Mouse (Mus musculus) embryonic fibroblast, embryonic 13.5 days (primary cell): ENCODE data around the gene Pde4c.

Experiments used
- CTCF ChIP-seq: IDR thresholded peaks from 2 replicates; pipeline ENCODE4 v1.5.1; 2011; ENCODE audit warnings: mild to moderate bottlenecking, control low read depth, low read length, moderate library complexity, borderline replicate concordance; ENCODE audit not compliant: insufficient read depth
- POLR2A ChIP-seq: IDR thresholded peaks from 2 replicates; pipeline ENCODE4 v1.6.1; 2011; ENCODE audit warnings: low read depth, mild to moderate bottlenecking, control low read depth, low read length, moderate library complexity

DNA sequence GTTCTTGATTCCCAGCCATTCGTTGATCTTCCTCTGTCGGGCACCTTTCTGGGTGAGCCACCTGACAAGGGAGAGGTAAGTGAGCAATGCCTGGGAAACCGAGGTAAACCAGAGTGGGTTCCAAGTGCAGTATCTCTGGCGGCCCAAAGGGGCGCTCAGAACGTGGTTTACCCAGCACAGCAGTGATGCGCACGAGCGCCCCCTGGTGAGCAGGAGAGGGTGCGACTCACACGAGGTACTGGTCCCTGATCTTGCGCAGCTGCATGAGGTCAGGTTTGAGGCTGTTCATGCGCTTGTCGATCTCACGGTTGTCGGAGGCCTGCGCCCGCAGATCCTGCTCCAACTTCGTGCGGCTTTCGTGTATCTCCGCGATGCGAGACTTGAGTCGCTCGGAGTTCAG lies 45.8 kb downstream of the Pde4c start:
- TF ChIP-seq CTCF (peak; percentile 100), POLR2A (no peak)
